Mouse (Mus musculus) heart, postnatal 10 days (tissue): ENCODE results near the gene Gypa. TPM values are rescaled to one million over a fixed set of nuclear protein-coding genes. Genes with fewer than 3 reads are reported as not detected.

Experiments
- DNase-seq, 2 experiments: peaks; one replicate each; pipeline ENCODE4 v3.0.0; 2021
- intact Hi-C: fragments of 180-260 bp; cut with DNase I; formaldehyde crosslinking; loops from one replicate; pipeline ENCODE4 v1.15.1; 2025
- total RNA-seq, 2 experiments: library from RNA; stranded (reverse); gene quantifications; 2 replicates each; pipeline ENCODE4 v1.2.3; 2021

Gene Gypa
- total RNA-seq, 2 experiments from 2014 or later: 1.0 to 1.6 TPM

GRCm38 (mm10) chr8:80526382-80527355 is 33.1 kb downstream of the Gypa start:
- no peak for DNase-seq
- intact Hi-C loops: no loop called here

- intact Hi-C loops: no loop called here
- no peak for DNase-seq
Measured at GRCm38 (mm10) chr8:80541836-80542235, 48.3 kb downstream of the Gypa start.

GRCm38 (mm10) chr8:80550436-80550835 is 56.9 kb downstream of the Gypa start:
- intact Hi-C loops: no loop called here
- no peak for DNase-seq

- no peak for DNase-seq
- intact Hi-C loops: no loop called here
Measured at GRCm38 (mm10) chr8:80551303-80551702, 57.7 kb downstream of the Gypa start.

- DNase-seq: no peak
- intact Hi-C loops: no loop called here
Measured at GRCm38 (mm10) chr8:80554991-80555390, 61.4 kb downstream of the Gypa start.

Other genes with a start within 250 kb of the Gypa start
- gene Frem3, start 117.3 kb downstream of the Gypa start, total RNA-seq: under 1 TPM; 0.07 to 0.22 TPM
- 10 to 100 TPM; 40.4 to 44.6 TPM for gene Smarca5, start 245.7 kb downstream of the Gypa start, total RNA-seq